Mouse (Mus musculus): Measurements from ENCODE around the gene Mcrip1. TPM values are rescaled to one million over a fixed set of nuclear protein-coding genes. Genes with fewer than 3 reads are reported as not detected.

The Mcrip1 gene
- polyA plus RNA-seq, 1 experiment from 2014 or later, result 218 TPM

DNA sequence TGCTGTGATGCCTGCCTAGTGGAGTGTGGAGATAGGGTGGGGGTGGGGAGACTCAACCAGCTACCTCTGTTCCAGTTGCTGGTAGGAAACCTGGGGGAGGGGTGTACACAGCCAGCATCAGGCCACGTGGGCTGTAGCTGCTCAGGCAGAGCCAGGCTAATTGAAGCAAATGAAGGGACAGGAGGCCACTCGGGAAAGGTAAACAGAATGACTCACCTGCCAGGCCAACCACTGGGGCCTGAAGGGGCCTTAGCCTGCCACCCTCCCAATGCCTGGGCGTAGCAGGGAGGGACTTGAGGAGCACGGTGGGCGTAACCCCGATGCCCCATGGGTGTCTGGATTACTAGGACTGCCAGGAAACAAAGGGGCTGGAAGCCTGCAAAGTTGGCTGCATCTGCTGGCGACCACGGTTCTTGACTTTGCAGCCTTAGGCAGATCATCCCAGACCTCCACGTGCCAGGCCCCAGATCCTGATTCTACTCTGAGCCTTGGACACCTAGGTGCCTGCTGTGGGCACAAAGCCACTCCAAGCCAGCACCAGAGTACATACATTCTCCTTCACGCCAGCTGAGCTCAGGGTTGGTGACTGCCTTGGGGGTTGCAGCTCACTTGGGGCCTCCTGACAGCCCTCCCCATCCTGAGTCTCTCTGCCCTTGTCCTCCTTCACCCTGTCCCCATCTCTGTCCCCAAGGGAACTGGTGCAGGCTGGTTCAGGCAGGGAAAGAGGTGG lies 10.1 kb downstream of the Mcrip1 start:
- ATAC-seq (replicated peaks; ENCODE audit: low FRiP score, low read depth), result peak; percentile 90
- peak; percentile 89 for DNase-seq (ENCODE audit: low spot score)
- Histone ChIP-seq H3K4me2 (ENCODE audit: low read length) (peak overlapping the region; percentile 10; the same call in 1 of the 2 replicates), H3K9ac (ENCODE audit: low read depth, low read length) (peak overlapping the region; percentile 32; the same call in 1 of the 2 replicates), H3K9me3 (replicated peaks; ENCODE audit: low read length) (no peaks in the 10 kb centered on the region), H3K27me3 (ENCODE audit: insufficient read depth, low read length) (no peaks in the 10 kb centered on the region), H3K4me3 (replicated peaks; ENCODE audit: low read depth, low read length) (no peak overlapping the region), H3K4me1 (replicated peaks; ENCODE audit: insufficient read depth, low read length) (peaks cover 22% of the 10 kb centered on the region; the same call in 1 of the 2 replicates), H3K27ac (peak overlapping the region; percentile 93), H3K36me3 (ENCODE audit: insufficient read depth, low read length) (peaks cover 23% of the 10 kb centered on the region)
- TF ChIP-seq CTCF (IDR thresholded peaks at IDR 0.05; ENCODE audit: low read depth), result no peak; the same call in 1 of the 2 replicates
- 23% methylated on average over 10 of the region's 10 CpGs for WGBS

DNA sequence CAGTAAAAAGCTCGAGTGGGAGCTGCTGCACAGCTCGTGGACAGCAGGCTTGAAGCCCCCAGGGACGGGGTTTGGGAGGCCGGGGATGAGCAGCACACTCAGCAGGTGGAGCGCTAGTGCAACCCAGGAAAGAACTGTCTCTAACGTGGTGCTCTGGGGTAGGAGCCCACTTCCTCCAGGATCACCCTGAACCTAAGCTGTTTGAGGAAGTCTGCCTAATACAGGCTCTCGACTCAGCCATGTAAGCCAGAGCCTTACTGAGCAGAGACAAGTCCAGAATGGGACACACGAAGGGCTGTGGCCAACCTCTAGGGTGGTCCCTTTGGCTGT lies 10.6 kb downstream of the Mcrip1 start:
- Histone ChIP-seq H3K4me3 (replicated peaks; ENCODE audit: low read depth, low read length) (no peak overlapping the region), H3K27me3 (ENCODE audit: insufficient read depth, low read length) (no peaks in the 10 kb centered on the region), H3K27ac (peak overlapping the region; percentile 93), H3K9me3 (replicated peaks; ENCODE audit: low read length) (no peaks in the 10 kb centered on the region), H3K9ac (ENCODE audit: low read depth, low read length) (no peak overlapping the region), H3K4me1 (replicated peaks; ENCODE audit: insufficient read depth, low read length) (peaks cover 22% of the 10 kb centered on the region; the same call in 1 of the 2 replicates), H3K4me2 (ENCODE audit: low read length) (no peak overlapping the region), H3K36me3 (ENCODE audit: insufficient read depth, low read length) (peaks cover 18% of the 10 kb centered on the region)
- ATAC-seq (replicated peaks; ENCODE audit: low FRiP score, low read depth), result no peak
- 25% methylated on average over 8 of the region's 8 CpGs for WGBS
- no peak for TF ChIP-seq CTCF (IDR thresholded peaks at IDR 0.05; ENCODE audit: low read depth)
- no peak for DNase-seq (ENCODE audit: low spot score)

DNA sequence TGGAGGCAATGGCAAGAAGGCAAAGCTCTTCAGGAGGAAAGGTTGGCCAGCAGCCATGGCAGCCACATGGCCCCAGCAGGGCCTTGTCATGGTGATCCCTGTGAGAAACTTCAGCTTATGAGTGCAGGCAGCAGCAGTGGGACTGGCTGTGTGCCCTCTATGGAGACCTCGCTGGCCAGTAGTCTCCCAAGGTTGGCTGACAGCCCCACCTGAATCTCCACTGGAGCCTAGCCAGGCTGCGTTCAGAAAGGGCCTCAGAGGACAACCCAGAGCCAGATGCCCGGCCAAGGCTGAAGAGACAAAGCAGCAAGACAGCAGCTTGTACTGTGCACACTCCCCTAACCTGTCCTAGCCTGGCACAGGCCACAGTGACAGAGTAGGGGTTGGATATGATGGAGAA lies 11.0 kb downstream of the Mcrip1 start:
- Histone ChIP-seq H3K9me3 (replicated peaks; ENCODE audit: low read length) (no peaks in the 10 kb centered on the region), H3K4me1 (replicated peaks; ENCODE audit: insufficient read depth, low read length) (peaks cover 22% of the 10 kb centered on the region; the same call in 1 of the 2 replicates), H3K4me2 (ENCODE audit: low read length) (no peak overlapping the region), H3K4me3 (replicated peaks; ENCODE audit: low read depth, low read length) (no peak overlapping the region), H3K27ac (peak overlapping the region; percentile 93), H3K36me3 (ENCODE audit: insufficient read depth, low read length) (peaks cover 14% of the 10 kb centered on the region), H3K27me3 (ENCODE audit: insufficient read depth, low read length) (no peaks in the 10 kb centered on the region), H3K9ac (ENCODE audit: low read depth, low read length) (no peak overlapping the region)
- WGBS, result 43% methylated on average over 3 of the region's 3 CpGs
- DNase-seq (ENCODE audit: low spot score), result no peak
- TF ChIP-seq CTCF (IDR thresholded peaks at IDR 0.05; ENCODE audit: low read depth), result no peak
- no peak for ATAC-seq (replicated peaks; ENCODE audit: low FRiP score, low read depth)

DNA sequence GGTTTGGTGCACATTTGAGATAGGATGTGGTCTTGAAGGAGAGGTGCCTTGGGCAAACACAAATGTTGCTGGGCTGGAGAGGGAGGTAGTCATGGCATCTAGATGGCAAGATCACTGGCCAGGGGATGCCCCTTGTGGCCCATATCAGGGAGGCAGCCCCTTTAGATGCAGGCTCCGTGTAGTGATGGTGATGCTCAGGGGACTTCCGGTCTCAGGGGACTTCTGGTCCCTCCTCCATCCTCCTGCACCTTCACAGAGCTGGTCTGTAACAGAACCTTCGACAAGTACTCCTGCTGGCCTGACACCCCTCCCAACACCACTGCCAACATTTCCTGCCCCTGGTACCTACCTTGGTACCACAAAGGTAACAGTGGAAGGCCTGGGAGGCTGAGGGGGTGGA lies 13.7 kb downstream of the Mcrip1 start:
- WGBS, result 79% methylated on average over 3 of the region's 3 CpGs
- Histone ChIP-seq H3K36me3 (ENCODE audit: insufficient read depth, low read length) (no peaks in the 10 kb centered on the region), H3K4me2 (ENCODE audit: low read length) (no peak overlapping the region), H3K4me1 (replicated peaks; ENCODE audit: insufficient read depth, low read length) (peaks cover 30% of the 10 kb centered on the region), H3K9ac (ENCODE audit: low read depth, low read length) (no peak overlapping the region), H3K27ac (no peak overlapping the region), H3K9me3 (replicated peaks; ENCODE audit: low read length) (no peaks in the 10 kb centered on the region), H3K27me3 (ENCODE audit: insufficient read depth, low read length) (peaks cover 5% of the 10 kb centered on the region; the same call in 1 of the 2 replicates), H3K4me3 (replicated peaks; ENCODE audit: low read depth, low read length) (no peak overlapping the region)
- DNase-seq (ENCODE audit: low spot score), result no peak
- no peak for ATAC-seq (replicated peaks; ENCODE audit: low FRiP score, low read depth)
- TF ChIP-seq CTCF (IDR thresholded peaks at IDR 0.05; ENCODE audit: low read depth), result no peak

DNA sequence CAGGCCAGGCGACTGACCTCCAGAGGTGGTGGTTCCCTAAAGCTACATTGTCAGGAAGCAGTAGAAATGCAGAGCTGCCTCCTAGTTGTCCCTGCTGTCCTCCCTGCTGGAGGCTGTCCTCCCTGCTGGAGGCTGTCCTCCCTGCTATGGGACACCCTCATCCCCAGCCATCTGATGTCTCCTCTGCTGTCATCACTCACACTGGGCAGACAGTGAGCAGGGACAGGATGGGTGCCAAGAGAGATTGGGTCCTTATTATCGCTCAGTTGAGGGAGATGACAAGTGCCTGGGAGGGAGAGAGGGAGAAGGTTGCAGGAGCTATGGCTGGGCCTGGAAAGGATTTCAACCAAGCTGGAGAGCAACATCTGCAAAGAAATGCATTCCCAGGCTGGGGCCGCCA lies 14.4 kb downstream of the Mcrip1 start:
- Histone ChIP-seq H3K27me3 (ENCODE audit: insufficient read depth, low read length) (peaks cover 9% of the 10 kb centered on the region; the same call in 1 of the 2 replicates), H3K4me2 (ENCODE audit: low read length) (no peak overlapping the region), H3K9me3 (replicated peaks; ENCODE audit: low read length) (no peaks in the 10 kb centered on the region), H3K4me1 (replicated peaks; ENCODE audit: insufficient read depth, low read length) (peaks cover 31% of the 10 kb centered on the region), H3K36me3 (ENCODE audit: insufficient read depth, low read length) (no peaks in the 10 kb centered on the region), H3K27ac (no peak overlapping the region), H3K4me3 (replicated peaks; ENCODE audit: low read depth, low read length) (no peak overlapping the region), H3K9ac (ENCODE audit: low read depth, low read length) (no peak overlapping the region)
- DNase-seq (ENCODE audit: low spot score) (no peak), ATAC-seq (replicated peaks; ENCODE audit: low FRiP score, low read depth) (no peak)
- TF ChIP-seq CTCF (IDR thresholded peaks at IDR 0.05; ENCODE audit: low read depth), result no peak
- 73% methylated on average over 3 of the region's 3 CpGs for WGBS

DNA sequence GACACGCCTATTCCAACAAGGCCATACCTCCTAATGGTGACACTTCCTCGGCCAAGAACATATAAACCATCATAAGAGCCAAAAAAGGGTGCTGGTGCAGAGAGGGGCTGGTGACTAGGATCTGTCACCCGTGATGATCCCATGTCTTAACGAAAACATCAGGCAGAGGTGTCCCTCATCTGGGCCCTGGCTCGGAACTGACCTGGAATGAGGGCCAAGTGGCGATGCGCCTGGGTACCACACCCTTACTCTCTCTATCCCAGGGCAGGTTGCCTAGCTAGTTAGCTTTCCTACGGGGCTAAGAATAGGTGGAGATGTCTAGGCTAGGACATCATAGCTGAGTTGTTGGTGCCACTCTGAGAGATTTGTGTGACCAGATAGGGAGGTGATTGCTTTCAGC lies 15.4 kb downstream of the Mcrip1 start:
- Histone ChIP-seq H3K27ac (no peak overlapping the region), H3K9ac (ENCODE audit: low read depth, low read length) (no peak overlapping the region), H3K36me3 (ENCODE audit: insufficient read depth, low read length) (no peaks in the 10 kb centered on the region), H3K4me3 (replicated peaks; ENCODE audit: low read depth, low read length) (no peak overlapping the region), H3K4me1 (replicated peaks; ENCODE audit: insufficient read depth, low read length) (peaks cover 23% of the 10 kb centered on the region), H3K9me3 (replicated peaks; ENCODE audit: low read length) (no peaks in the 10 kb centered on the region), H3K27me3 (ENCODE audit: insufficient read depth, low read length) (peaks cover 18% of the 10 kb centered on the region), H3K4me2 (ENCODE audit: low read length) (no peak overlapping the region)
- ATAC-seq (replicated peaks; ENCODE audit: low FRiP score, low read depth), result no peak
- DNase-seq (ENCODE audit: low spot score), result no peak
- no peak for TF ChIP-seq CTCF (IDR thresholded peaks at IDR 0.05; ENCODE audit: low read depth)
- 79% methylated on average over 8 of the region's 8 CpGs for WGBS
